Mouse (Mus musculus) cerebellum, postnatal 10 days (tissue): Measurements from ENCODE around the gene Tpra1.

Experiments
- DNase-seq, 2 experiments: peaks; one replicate each; pipeline ENCODE4 v3.0.0; 2021; ENCODE audit warnings: mixed read lengths in 2 of 2

Tpra1 gene

GRCm38 (mm10) chr6:88959834-88960233 lies 57.8 kb downstream of the Tpra1 start:
- peak; percentile 88 to 94 for DNase-seq

GRCm38 (mm10) chr6:88960941-88961340 lies 58.9 kb downstream of the Tpra1 start:
- no peak for DNase-seq
